Mouse (Mus musculus) megakaryocyte, embryonic 14.5 days (primary cell): ENCODE measurements around the gene Morn4. TPM values are rescaled to one million over a fixed set of nuclear protein-coding genes. Genes with fewer than 3 reads are reported as not detected.

Experiments
- H3K27me3 ChIP-seq: replicated peaks from 2 replicates; pipeline ENCODE3; 2012; ENCODE audit warnings: inconsistent platforms
- H3K36me3 ChIP-seq: replicated peaks from 2 replicates; pipeline ENCODE3; 2012; ENCODE audit warnings: low read length, inconsistent platforms, mixed read lengths
- H3K4me1 ChIP-seq: 2 replicates; pipeline ENCODE4 v1.6.1; 2012; ENCODE audit warnings: inconsistent platforms
- H3K4me3 ChIP-seq: replicated peaks from 2 replicates; pipeline ENCODE3; 2012; ENCODE audit warnings: moderate library complexity, mild to moderate bottlenecking, inconsistent platforms
- H3K9me3 ChIP-seq: 2 replicates; pipeline ENCODE4 v1.6.1; 2012; ENCODE audit warnings: inconsistent platforms
- FLI1 ChIP-seq: IDR thresholded peaks from 2 replicates; pipeline ENCODE4 v1.6.1; 2012; ENCODE audit warnings: low read length, inconsistent platforms, mixed read lengths
- GATA1 ChIP-seq: IDR thresholded peaks from 3 replicates; pipeline ENCODE4 v1.6.1; 2012; ENCODE audit warnings: mixed read lengths, low read length, inconsistent platforms, borderline replicate concordance
- polyA plus RNA-seq: library from polyadenylated mRNA; stranded (reverse); fragments of >175 nt; gene quantifications from 2 replicates; pipeline ENCODE4 v1.2.3, GENCODE M21; 2012; ENCODE audit warnings: low replicate concordance; ENCODE audit not compliant: insufficient read depth

The Morn4 gene
- polyA plus RNA-seq, 1 experiment = 2.0 TPM

DNA sequence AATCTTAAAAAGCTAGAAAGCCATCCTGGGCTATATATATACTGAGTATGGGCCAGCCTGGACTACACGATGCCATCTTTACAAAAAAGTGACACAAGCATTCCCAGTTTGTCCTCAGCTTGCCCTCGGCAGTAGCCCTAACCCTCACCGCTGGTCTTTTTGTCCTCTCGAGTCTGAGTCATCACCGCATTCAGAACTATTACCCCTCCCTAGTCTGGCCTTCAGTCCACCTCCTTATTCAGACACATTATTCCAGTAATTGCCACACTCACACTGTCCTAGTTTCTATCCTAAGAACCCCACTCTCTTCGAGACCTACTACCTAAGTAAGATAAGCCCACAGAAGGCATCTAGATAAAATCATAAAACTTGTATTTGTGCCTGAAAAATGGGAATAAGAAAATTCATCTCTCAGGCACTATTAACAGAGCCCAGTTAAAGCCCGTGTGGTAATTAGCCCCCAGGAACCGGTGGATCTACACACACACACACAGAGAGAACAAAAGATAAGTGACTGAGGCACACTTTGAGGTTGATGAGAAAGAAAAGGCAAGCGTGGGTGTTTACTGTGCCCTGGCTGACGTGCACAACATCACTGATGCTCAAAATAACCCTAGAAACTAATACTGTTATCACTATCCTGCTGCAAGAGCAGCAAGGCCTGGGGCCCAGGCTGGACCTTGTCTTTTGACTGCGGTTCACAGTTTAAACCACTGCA is 39.5 kb upstream of the Morn4 start:
- TF ChIP-seq GATA1 (no peak), FLI1 (no peak)
- no peaks in the 10 kb centered on the region for H3K9me3 ChIP-seq

DNA sequence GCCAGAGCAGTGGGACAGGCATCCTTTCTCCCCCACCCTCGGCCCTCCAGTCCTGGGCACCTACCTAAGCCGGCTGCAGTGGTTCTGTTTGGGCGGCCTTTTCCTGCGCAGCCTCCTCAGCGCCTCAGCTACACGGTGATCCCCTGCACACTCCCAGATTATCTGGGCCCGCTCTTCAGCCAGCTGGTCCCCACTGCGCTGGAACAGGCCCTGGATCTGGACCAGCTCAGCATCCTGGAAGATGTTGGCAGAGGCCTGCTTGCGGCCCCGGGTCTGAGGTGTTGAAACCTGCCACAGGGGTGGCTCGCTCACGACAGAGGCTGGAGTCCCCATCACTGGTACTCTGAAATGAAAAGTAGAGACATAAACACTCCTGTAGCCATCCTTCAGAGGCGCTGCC is 38.5 kb upstream of the Morn4 start:
- H3K36me3 ChIP-seq = peaks cover 58% of the 10 kb centered on the region
- no peak overlapping the region for H3K4me3 ChIP-seq
- H3K27me3 ChIP-seq = no peaks in the 10 kb centered on the region
- TF ChIP-seq GATA1 (no peak), FLI1 (no peak)
- H3K9me3 ChIP-seq = no peaks in the 10 kb centered on the region
- peaks cover 53% of the 10 kb centered on the region for H3K4me1 ChIP-seq

More for the DNA sequence above, 39.5 kb upstream of the Morn4 start:
- Histone ChIP-seq H3K27me3 (no peaks in the 10 kb centered on the region), H3K4me3 (peak overlapping the region; percentile 67), H3K4me1 (peaks cover 63% of the 10 kb centered on the region), H3K36me3 (peaks cover 49% of the 10 kb centered on the region)

DNA sequence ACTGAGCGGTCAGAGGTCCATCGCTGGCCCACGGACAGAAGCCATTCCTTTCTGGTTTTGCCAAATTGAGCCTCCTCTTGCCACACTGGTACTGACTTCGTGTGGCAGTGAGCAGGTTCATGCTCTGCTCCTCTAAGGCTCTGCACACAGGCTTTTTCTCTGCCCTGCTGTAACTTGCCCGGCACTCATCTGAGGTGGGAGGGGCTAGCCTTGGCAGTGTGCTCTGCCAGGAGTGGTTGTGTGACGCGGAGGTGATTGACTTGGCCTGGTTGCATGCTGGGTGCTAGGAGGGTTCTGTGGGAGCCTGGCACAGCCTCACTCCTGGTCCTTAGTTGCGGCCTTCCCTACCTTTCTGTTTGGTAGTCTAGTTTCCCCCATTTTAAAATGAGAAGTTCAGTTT is 34.3 kb upstream of the Morn4 start:
- TF ChIP-seq GATA1 = no peak
- TF ChIP-seq FLI1 = no peak
- no peaks in the 10 kb centered on the region for H3K27me3 ChIP-seq
- H3K4me3 ChIP-seq = no peak overlapping the region
- peaks cover 95% of the 10 kb centered on the region for H3K36me3 ChIP-seq
- no peaks in the 10 kb centered on the region for H3K9me3 ChIP-seq
- H3K4me1 ChIP-seq = peaks cover 11% of the 10 kb centered on the region

DNA sequence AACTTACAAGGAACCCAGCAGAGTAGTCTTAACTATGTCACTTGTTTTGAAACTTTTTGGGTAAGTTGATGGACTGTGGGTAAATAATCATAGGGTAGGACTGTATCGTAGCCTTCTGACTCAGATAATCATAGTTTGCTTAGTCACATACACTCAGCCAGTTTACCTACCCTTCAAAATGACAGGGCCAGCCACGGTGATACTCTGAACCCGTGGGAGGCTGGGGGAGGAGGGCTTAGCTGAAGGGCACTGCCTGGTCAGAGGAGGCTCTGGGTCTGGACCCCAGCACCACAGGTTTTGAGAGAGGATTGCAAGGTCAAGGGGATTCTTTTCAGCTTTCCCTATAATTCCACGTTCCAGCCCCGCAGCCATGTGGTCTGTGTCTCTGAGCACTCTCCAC is 32.4 kb upstream of the Morn4 start:
- TF ChIP-seq FLI1 (no peak), GATA1 (no peak)
- Histone ChIP-seq H3K4me3 (no peak overlapping the region), H3K36me3 (peaks cover 90% of the 10 kb centered on the region), H3K4me1 (no peaks in the 10 kb centered on the region), H3K9me3 (no peaks in the 10 kb centered on the region), H3K27me3 (no peaks in the 10 kb centered on the region)

DNA sequence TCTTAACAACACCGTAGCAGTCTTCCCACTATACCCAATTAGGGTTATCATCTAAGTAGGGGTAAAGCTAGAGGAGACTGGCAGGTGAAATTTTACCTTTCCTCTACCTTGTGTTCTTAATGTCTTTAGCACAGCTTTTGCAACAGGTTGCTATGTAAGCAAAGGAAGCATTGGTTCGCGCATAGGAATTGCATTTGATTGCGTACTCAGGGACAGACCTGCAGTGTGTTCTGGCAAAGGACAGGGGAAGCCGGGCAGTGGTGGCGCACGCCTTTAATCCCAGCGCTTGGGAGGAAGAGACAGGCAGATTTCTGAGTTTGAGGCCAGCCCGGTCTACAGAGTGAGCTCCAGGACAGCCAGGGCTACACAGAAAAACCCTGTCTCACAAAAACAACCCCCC is 32.0 kb upstream of the Morn4 start:
- Histone ChIP-seq H3K36me3 (peaks cover 90% of the 10 kb centered on the region), H3K4me1 (no peaks in the 10 kb centered on the region), H3K27me3 (no peaks in the 10 kb centered on the region), H3K9me3 (no peaks in the 10 kb centered on the region), H3K4me3 (no peak overlapping the region)
- TF ChIP-seq GATA1 (no peak), FLI1 (no peak)

DNA sequence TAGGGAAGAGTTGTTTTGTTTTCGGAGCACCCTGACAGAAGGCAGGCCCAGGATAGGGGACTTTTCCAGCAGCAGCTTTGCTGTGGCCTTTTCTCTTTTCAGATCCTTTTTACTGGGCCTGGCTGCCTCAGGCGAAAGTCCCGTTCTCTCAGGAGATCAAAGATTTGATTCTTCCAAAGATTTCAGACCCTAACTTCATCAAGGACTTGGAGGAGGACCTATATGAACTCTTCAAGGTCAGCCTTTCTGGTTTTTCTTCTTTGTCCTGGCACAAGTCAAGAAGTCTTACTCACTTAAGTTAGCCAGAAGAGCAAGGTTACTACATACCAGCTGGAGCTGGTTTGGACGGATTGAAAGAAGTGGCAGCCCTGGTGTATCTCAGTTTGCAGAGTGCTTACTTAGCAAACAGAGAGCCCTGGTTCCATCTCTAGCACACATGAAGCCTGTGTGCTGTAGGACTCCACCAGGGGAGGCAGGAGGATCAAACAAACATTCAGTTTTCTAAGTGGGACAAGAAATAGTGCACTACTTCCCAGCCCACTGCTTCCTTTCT is 29.7 kb upstream of the Morn4 start:
- H3K27me3 ChIP-seq = no peaks in the 10 kb centered on the region
- no peak overlapping the region for H3K4me3 ChIP-seq
- H3K9me3 ChIP-seq = no peaks in the 10 kb centered on the region
- peaks cover 72% of the 10 kb centered on the region for H3K36me3 ChIP-seq
- TF ChIP-seq GATA1 (no peak), FLI1 (no peak)
- H3K4me1 ChIP-seq = no peaks in the 10 kb centered on the region

DNA sequence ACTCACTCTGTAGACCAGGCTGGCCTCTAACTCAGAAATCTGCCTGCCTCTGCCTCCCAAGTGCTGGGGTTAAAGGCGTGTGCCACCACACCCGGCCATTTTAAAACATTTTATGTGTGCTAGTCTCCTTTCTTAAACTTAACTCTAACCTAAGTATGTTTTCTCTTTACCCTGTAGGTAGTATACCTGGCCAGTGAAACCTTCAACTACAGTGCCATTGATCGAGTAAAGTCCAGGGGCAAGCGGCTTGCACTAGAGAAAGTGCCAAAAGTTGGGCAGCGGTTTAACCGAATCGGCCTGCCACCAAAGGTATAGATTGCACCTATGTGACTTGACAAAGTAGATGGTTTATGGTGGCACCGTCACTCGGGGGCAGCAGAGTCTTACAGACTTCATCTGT is 18.5 kb upstream of the Morn4 start:
- H3K9me3 ChIP-seq = no peaks in the 10 kb centered on the region
- no peak overlapping the region for H3K4me3 ChIP-seq
- H3K36me3 ChIP-seq = peaks cover 59% of the 10 kb centered on the region
- peaks cover 4% of the 10 kb centered on the region for H3K4me1 ChIP-seq
- TF ChIP-seq FLI1 = no peak
- TF ChIP-seq GATA1 = no peak
- no peaks in the 10 kb centered on the region for H3K27me3 ChIP-seq

DNA sequence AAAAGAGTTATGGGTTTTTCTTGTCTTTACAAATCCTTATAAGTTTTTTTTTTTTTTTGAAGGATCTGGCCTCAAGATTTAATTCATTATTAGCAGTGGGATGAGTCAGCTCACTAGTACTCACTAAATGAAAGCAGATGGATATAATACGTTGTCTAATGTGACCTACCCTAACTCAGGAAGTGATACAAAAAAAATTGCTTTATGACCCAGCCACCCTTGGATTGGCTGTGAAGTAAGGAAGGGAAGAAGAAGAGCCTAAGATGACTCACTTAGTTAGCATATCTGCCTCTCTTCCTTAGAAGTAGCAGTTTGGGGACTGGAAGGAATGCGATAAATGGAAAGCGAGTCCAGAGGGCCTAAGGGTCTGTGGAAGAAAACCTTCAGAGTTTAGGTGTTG is 13.2 kb upstream of the Morn4 start:
- no peaks in the 10 kb centered on the region for H3K9me3 ChIP-seq
- no peaks in the 10 kb centered on the region for H3K27me3 ChIP-seq
- no peak for TF ChIP-seq GATA1
- no peak for TF ChIP-seq FLI1
- H3K4me3 ChIP-seq = no peak overlapping the region
- peaks cover 25% of the 10 kb centered on the region for H3K4me1 ChIP-seq
- peaks cover 43% of the 10 kb centered on the region for H3K36me3 ChIP-seq

DNA sequence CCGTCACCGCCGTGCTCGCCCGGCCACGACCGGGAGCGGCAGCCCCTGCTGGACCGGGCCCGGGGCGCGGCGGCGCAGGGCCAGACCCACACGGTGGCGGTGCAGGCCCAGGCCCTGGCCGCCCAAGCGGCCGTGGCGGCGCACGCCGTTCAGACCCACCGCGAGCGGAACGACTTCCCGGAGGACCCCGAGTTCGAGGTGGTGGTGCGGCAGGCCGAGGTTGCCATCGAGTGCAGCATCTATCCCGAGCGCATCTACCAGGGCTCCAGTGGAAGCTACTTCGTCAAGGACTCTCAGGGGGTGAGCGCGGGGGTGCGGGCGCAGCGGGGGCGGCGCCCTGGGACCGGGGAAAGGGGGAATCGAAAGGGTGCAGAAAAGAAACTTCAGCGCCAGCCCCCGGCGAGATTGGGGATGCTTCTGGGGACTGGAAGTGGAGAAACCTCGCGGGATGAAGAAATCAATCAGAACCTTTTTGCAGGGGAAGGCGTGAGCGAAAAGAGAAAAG is 4.5 kb upstream of the Morn4 start:
- H3K36me3 ChIP-seq = peaks cover 23% of the 10 kb centered on the region
- peak overlapping the region; percentile 97 for H3K4me3 ChIP-seq
- peaks cover 47% of the 10 kb centered on the region for H3K4me1 ChIP-seq
- H3K27me3 ChIP-seq = no peaks in the 10 kb centered on the region
- no peaks in the 10 kb centered on the region for H3K9me3 ChIP-seq
- TF ChIP-seq GATA1 = no peak
- no peak for TF ChIP-seq FLI1

DNA sequence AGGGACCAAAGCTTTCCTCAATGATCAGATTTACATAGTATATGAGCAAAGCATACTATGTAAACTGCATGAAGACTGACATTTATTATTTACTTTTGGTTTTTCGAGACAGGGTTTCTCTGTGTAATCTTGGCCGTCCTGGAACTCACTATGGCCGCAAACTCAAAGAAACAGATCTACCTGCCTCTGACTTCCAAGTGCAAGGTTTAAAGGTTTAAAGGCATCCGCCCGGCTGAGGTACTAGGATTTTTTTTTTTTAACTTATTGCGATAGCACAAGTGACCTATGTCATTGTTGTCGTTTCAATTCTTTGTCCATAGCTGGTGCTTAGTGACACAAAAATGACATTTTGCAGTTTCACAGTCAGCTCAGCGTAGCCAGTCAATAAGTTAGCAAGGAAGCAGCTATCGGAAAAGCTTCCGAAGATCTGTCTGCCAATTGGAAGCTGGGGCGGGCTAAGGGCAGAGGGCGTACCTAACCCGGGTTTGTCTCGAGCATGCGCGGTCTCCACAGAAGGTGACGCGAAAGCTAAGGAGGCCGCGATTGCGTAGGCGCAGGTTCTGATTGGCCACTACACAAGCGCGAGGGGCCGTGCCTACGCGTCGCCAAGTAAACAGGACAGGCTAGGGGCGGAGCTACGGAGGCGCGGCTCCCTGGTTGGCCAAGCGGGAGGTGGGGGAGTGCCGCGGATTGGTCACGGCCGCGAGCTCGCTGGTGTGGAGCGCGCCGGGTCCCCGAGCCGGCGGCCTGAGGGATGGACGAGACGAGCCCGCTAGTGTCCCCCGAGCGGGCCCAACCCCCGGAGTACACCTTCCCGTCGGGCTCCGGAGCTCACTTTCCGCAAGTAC is 3.8 kb upstream of the Morn4 start, which contains the start of gene Pi4k2a:
TSS of gene Pi4k2a (plus strand) at position 723 of the 848 bp plus-strand sequence.
- Histone ChIP-seq H3K27me3 (no peaks in the 10 kb centered on the region), H3K4me3 (peak within 1 kb of the TSS; percentile 97), H3K4me1 (peaks cover 50% of the 10 kb centered on the region), H3K36me3 (peaks cover 19% of the 10 kb centered on the region), H3K9me3 (no peaks in the 10 kb centered on the region)
- TF ChIP-seq GATA1 (0 out of 3 replicates have a peak, but pooled peaks have one; percentile 5), FLI1 (no peak)
